Mouse (Mus musculus): ENCODE data around the gene Col24a1.

DNA sequence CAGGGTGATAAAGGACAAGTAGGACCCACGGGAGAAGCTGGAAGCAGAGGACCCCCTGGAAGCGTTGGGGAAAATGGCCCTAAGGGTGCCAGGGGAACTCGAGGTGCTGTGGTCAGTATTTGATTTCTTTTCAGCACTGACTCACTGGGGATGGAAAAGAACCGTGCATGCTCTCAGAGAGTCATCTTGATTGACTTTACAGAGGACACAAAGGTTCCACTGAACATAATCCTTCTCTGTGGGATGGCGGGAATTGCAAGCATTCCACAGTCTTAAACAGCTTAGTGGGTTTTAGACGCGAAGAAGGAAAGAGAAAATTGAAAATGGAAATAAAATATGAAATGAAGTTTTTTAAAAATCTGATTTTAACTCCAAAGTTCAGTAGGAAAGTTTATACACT, 181.9 kb downstream of the Col24a1 start:
- TF ChIP-seq CTCF (IDR thresholded peaks at IDR 0.05; ENCODE audit: low read depth) (no peak), EP300 (IDR thresholded peaks at IDR 0.05; ENCODE audit: low read depth) (no peak)
